Mouse (Mus musculus) MEL (cell line): ENCODE data around the gene Krt4. TPM values are rescaled to one million over a fixed set of nuclear protein-coding genes. Genes with fewer than 3 reads are reported as not detected.

Experiments used
- DNase-seq: peaks from one replicate; pipeline ENCODE4 v3.0.0; 2011; ENCODE audit warnings: low read depth, low spot score
- H3K27ac ChIP-seq: 2 replicates; pipeline ENCODE4 v1.5.1; 2012; ENCODE audit warnings: low read depth, mild to moderate bottlenecking, control low read depth, low read length, moderate library complexity; ENCODE audit not compliant: control insufficient read depth
- H3K27me3 ChIP-seq, 2 experiments: fragments of 150-350 bp in 1 of 2; sonication (generic) in 1 of 2; 2 replicates each; pipeline ENCODE4 v1.6.1; 2012; ENCODE audit warnings: low read length in 2 of 2, mild to moderate bottlenecking in 2 of 2, improper control_type of control experiment in 1 of 2, moderate library complexity in 1 of 2; ENCODE audit not compliant: insufficient read depth in 2 of 2, control insufficient read depth in 1 of 2
- H3K36me3 ChIP-seq, 2 experiments: 2 replicates each; pipeline ENCODE4 v1.6.1; 2012 to 2014; ENCODE audit warnings: low read length in 2 of 2, improper control_type of control experiment in 1 of 2, inconsistent platforms in 1 of 2, mild to moderate bottlenecking in 1 of 2; ENCODE audit not compliant: insufficient read depth in 2 of 2, control insufficient read depth in 1 of 2
- H3K4me1 ChIP-seq, 2 experiments: fragments of 150-350 bp in 1 of 2; sonication (generic) in 1 of 2; 2 replicates each; pipeline ENCODE4 v1.6.1; 2012; ENCODE audit warnings: low read length in 2 of 2, improper control_type of control experiment in 1 of 2, mild to moderate bottlenecking in 1 of 2; ENCODE audit not compliant: insufficient read depth in 2 of 2, control insufficient read depth in 1 of 2
- H3K4me3 ChIP-seq, 2 experiments: fragments of 150-350 bp in 1 of 2; sonication (generic) in 1 of 2; 2 replicates each; pipeline ENCODE4 v1.5.1; 2012; ENCODE audit warnings: low read depth in 2 of 2, low read length in 2 of 2, mild to moderate bottlenecking in 2 of 2, moderate library complexity in 2 of 2, control low read depth in 1 of 2, improper control_type of control experiment in 1 of 2; ENCODE audit not compliant: control insufficient read depth in 1 of 2, insufficient read depth in 1 of 2
- H3K79me2 ChIP-seq: 2 replicates; pipeline ENCODE4 v1.6.1; 2012; ENCODE audit warnings: mild to moderate bottlenecking, low read length, moderate library complexity; ENCODE audit not compliant: control insufficient read depth, poor library complexity, insufficient read depth
- H3K9ac ChIP-seq: 2 replicates; pipeline ENCODE4 v1.6.1; 2012; ENCODE audit warnings: low read depth, mild to moderate bottlenecking, control low read depth, low read length, moderate library complexity; ENCODE audit not compliant: control insufficient read depth, poor library complexity, severe bottlenecking
- H3K9me3 ChIP-seq: fragments of 150-350 bp; sonication (generic); replicated peaks from 2 replicates; pipeline ENCODE4 v1.6.1; 2012; ENCODE audit warnings: mild to moderate bottlenecking, low read length, improper control_type of control experiment, moderate library complexity; ENCODE audit not compliant: insufficient read depth
- BHLHE40 ChIP-seq: IDR thresholded peaks from 2 replicates; pipeline ENCODE4 v1.6.1; 2012; ENCODE audit warnings: low read depth, mild to moderate bottlenecking, inconsistent platforms, low read length, improper control_type of control experiment, borderline replicate concordance
- CHD2 ChIP-seq: IDR thresholded peaks from 2 replicates; pipeline ENCODE4 v1.6.1; 2011; ENCODE audit warnings: low read length, improper control_type of control experiment
- E2F4 ChIP-seq: IDR thresholded peaks from 2 replicates; pipeline ENCODE4 v1.6.1; 2011; ENCODE audit warnings: low read depth, low read length, improper control_type of control experiment, borderline replicate concordance
- ELF1 ChIP-seq: IDR thresholded peaks from 2 replicates; pipeline ENCODE4 v1.6.1; 2014; ENCODE audit warnings: low read depth, mild to moderate bottlenecking, inconsistent platforms, low read length, improper control_type of control experiment, moderate library complexity
- EP300 ChIP-seq, 2 experiments: IDR thresholded peaks; 2 replicates each; pipeline ENCODE4 v1.6.1; 2011; ENCODE audit warnings: improper control_type of control experiment in 2 of 2, low read length in 2 of 2, low read depth in 1 of 2, mild to moderate bottlenecking in 1 of 2
- ETS1 ChIP-seq: IDR thresholded peaks from 2 replicates; pipeline ENCODE4 v1.6.1; 2012; ENCODE audit warnings: low read depth, mild to moderate bottlenecking, inconsistent platforms, low read length, improper control_type of control experiment, moderate library complexity
- GABPA ChIP-seq: IDR thresholded peaks from 2 replicates; pipeline ENCODE4 v1.6.1; 2012; ENCODE audit warnings: low read depth, mild to moderate bottlenecking, inconsistent platforms, low read length, improper control_type of control experiment, moderate library complexity
- GATA1 ChIP-seq: IDR thresholded peaks from 2 replicates; pipeline ENCODE4 v1.6.1; 2011; ENCODE audit warnings: low read depth, low read length, improper control_type of control experiment
- JUND ChIP-seq: IDR thresholded peaks from 2 replicates; pipeline ENCODE4 v1.6.1; 2011; ENCODE audit warnings: low read depth, mild to moderate bottlenecking, improper control_type of control experiment, low read length
- MAX ChIP-seq: IDR thresholded peaks from 2 replicates; pipeline ENCODE4 v1.6.1; 2011; ENCODE audit warnings: low read length, improper control_type of control experiment
- MAZ ChIP-seq: IDR thresholded peaks from 2 replicates; pipeline ENCODE4 v1.6.1; 2012; ENCODE audit warnings: low read depth, mild to moderate bottlenecking, inconsistent platforms, low read length, improper control_type of control experiment
- MEF2A ChIP-seq: IDR thresholded peaks from 2 replicates; pipeline ENCODE4 v1.6.1; 2014; ENCODE audit warnings: low read depth, mild to moderate bottlenecking, inconsistent platforms, low read length, improper control_type of control experiment; ENCODE audit not compliant: poor library complexity, insufficient replicate concordance, severe bottlenecking; ENCODE audit errors: extremely low read depth
- NRF1 ChIP-seq: IDR thresholded peaks from 2 replicates; pipeline ENCODE4 v1.6.1; 2014; ENCODE audit warnings: low read depth, mild to moderate bottlenecking, inconsistent platforms, low read length, improper control_type of control experiment, moderate library complexity; ENCODE audit not compliant: poor library complexity, insufficient read depth, severe bottlenecking
- POLR2AphosphoS5 ChIP-seq: IDR thresholded peaks from 2 replicates; pipeline ENCODE4 v1.6.1; 2012; ENCODE audit warnings: low read depth, borderline replicate concordance, mild to moderate bottlenecking, inconsistent platforms, low read length, moderate library complexity, mixed read lengths
- RCOR1 ChIP-seq: IDR thresholded peaks from 2 replicates; pipeline ENCODE4 v1.6.1; 2012; ENCODE audit warnings: low read depth, mild to moderate bottlenecking, inconsistent platforms, low read length, improper control_type of control experiment
- TCF12 ChIP-seq: IDR thresholded peaks from 2 replicates; pipeline ENCODE4 v1.6.1; 2014; ENCODE audit warnings: low read depth, mild to moderate bottlenecking, inconsistent platforms, low read length, improper control_type of control experiment, moderate library complexity
- UBTF ChIP-seq: IDR thresholded peaks from 2 replicates; pipeline ENCODE4 v1.6.1; 2012; ENCODE audit warnings: low read depth, mild to moderate bottlenecking, inconsistent platforms, low read length, improper control_type of control experiment, moderate library complexity, borderline replicate concordance; ENCODE audit not compliant: insufficient read depth
- ZC3H11A ChIP-seq: IDR thresholded peaks from 2 replicates; pipeline ENCODE4 v1.6.1; 2012; ENCODE audit warnings: low read depth, mild to moderate bottlenecking, inconsistent platforms, low read length, improper control_type of control experiment
- ZKSCAN1 ChIP-seq: IDR thresholded peaks from 2 replicates; pipeline ENCODE4 v1.6.1; 2012; ENCODE audit warnings: low read depth, mild to moderate bottlenecking, inconsistent platforms, low read length, improper control_type of control experiment, moderate library complexity
- polyA plus RNA-seq, 2 experiments: library from polyadenylated mRNA; stranded (reverse) in 1 of 2; unstranded in 1 of 2; fragments of >175 nt in 1 of 2; fragments of >200 nt in 1 of 2; gene quantifications; 2 replicates each; pipeline versions ENCODE4 v1.2.1 to v1.2.4; 2012; ENCODE audit warnings: low replicate concordance in 2 of 2, low read depth in 1 of 2; ENCODE audit not compliant: insufficient read length in 2 of 2, insufficient read depth in 1 of 2, missing spikeins in 1 of 2
- total RNA-seq: library from RNA; depleted of rRNA; stranded (reverse); fragments of 300-350 nt; gene quantifications from 2 replicates; pipeline ENCODE4 v1.2.3, GENCODE M21; 2012

Krt4 gene
- total and polyA plus RNA-seq, 3 experiments: not detected

DNA sequence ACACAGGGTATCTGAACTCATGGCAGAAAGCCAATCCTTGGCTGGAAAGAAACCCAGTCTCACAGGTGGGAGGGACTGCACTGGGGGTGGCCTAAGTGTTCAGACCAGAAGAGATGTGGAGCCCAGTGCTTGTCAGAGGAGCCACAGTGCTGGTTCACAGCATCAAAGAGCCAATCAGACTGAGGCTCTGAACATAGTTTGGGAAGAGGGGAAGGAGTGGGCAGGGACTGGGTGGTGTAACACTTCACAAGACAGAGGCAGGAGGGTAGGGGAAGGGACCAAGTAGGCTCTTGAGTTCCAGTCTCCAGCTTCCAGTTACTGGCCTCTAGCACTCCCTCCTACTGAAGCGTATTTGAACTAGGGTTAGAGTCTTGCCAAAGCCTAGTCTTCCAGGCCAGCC lies 20.9 kb upstream of the Krt4 start:
- Histone ChIP-seq H3K4me3 (no peak overlapping the region), H3K36me3 (no peaks in the 10 kb centered on the region), H3K9me3 (no peaks in the 10 kb centered on the region), H3K79me2 (no peaks in the 10 kb centered on the region), H3K4me1 (no peaks in the 10 kb centered on the region), H3K27ac (no peak overlapping the region), H3K9ac (no peak overlapping the region), H3K27me3 (no peaks in the 10 kb centered on the region)
- no peak for DNase-seq
- TF ChIP-seq EP300 (IDR thresholded peaks at IDR 0.05; ENCODE audit: low read depth in 1 of 2, low read length in 2 of 2): no peak
- TF ChIP-seq UBTF: no peak

- no peak overlapping the region for H3K27ac ChIP-seq
- no peak for DNase-seq
- TF ChIP-seq GATA1 (0 out of 2 replicates have a peak, but pooled peaks have one; percentile 16), ETS1 (no peak)
- H3K4me1 ChIP-seq: no peaks in the 10 kb centered on the region
- no peaks in the 10 kb centered on the region for H3K9me3 ChIP-seq
- H3K9ac ChIP-seq: no peak overlapping the region
- H3K4me3 ChIP-seq: no peak overlapping the region
- H3K79me2 ChIP-seq: no peaks in the 10 kb centered on the region
- no peaks in the 10 kb centered on the region for H3K36me3 ChIP-seq
- H3K27me3 ChIP-seq: no peaks in the 10 kb centered on the region
Observed at GRCm38 (mm10) chr15:101941948-101942347, 17.4 kb upstream of the Krt4 start.

DNA sequence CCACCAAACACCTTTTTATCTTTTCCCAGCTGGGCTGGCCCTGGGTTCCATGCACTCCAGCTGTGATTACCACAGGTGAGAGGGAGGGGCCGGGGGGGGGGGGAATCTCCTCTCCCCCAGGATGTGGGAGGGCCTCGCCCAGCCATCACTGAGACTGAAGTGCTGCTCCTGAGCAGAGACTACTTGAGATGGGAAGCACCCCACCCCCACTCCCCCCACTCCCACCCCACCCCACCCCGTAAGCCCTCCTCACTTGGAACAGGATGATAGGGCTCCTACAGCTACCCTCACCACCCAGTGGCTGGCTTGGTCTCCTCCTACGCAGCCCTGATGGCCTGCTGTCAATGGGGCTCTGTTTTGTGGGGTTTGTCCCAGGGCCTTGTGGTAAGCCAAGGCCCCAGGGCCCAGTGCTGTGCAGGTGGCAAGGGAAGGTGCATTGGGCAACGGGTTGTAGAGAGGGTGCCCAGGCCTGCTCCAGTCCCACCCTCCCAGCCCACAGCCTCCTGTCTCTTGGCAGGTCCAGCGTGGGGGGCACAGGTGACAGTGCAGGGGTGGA lies 15.8 kb upstream of the Krt4 start, which contains the start of gene Krt79:
Gene Krt79, minus strand, starts transcription at position 51 of the 556 bp plus-strand sequence.
- Histone ChIP-seq H3K4me3 (no peak within 1 kb of the TSS), H3K27me3 (no peaks in the 10 kb centered on the region)
- no peak for DNase-seq

DNA sequence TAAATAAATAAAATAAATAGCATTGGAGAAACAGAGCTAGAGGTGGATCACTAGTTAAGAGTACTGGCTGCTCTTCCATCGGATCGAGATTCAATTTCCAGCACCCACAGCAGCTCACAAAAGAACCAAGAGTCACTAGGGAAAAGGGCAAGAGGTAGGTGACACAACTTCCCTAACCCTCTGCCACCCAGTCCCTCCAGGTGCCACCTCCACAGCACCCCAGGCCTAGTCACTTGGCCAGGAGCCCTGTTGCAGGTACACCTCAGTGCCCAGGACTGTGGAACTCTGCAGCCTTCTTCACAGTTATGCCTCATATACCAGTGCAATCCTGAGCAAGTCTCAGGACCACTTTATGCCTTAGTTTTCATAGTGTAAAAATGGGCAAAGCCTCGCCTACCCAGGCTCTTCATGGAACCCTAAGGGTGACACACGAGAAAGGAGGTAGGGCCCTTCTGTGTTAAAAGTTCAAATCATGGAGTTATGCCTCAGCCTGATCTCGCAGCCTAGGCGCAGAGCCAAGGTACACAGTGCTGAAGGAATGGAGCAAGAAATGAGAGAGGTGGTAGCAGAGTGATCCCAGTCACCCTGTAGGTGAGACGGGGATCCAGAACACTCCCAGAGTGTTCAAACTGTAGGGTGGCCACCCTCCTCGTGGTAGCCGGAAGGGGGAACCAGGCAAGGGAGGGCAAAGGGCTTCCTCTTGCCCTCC lies 14.2 kb upstream of the Krt4 start:
- no peak overlapping the region for H3K9ac ChIP-seq
- no peaks in the 10 kb centered on the region for H3K79me2 ChIP-seq
- H3K27me3 ChIP-seq: no peaks in the 10 kb centered on the region
- no peaks in the 10 kb centered on the region for H3K4me1 ChIP-seq
- no peaks in the 10 kb centered on the region for H3K9me3 ChIP-seq
- H3K4me3 ChIP-seq: no peak overlapping the region
- no peak overlapping the region for H3K27ac ChIP-seq
- no peak for DNase-seq
- H3K36me3 ChIP-seq: no peaks in the 10 kb centered on the region
- TF ChIP-seq UBTF: no peak
- TF ChIP-seq ELF1: no peak
- no peak for TF ChIP-seq MAZ
- no peak for TF ChIP-seq NRF1
- no peak for TF ChIP-seq GATA1
- no peak for TF ChIP-seq ZKSCAN1
- TF ChIP-seq MEF2A: no peak
- no peak for TF ChIP-seq JUND
- TF ChIP-seq EP300 (IDR thresholded peaks at IDR 0.05; ENCODE audit: low read depth in 1 of 2, low read length in 2 of 2): no peak
- TF ChIP-seq POLR2AphosphoS5: no peak
- no peak for TF ChIP-seq MAX
- no peak for TF ChIP-seq BHLHE40
- TF ChIP-seq CHD2: no peak
- TF ChIP-seq ZC3H11A: no peak
- TF ChIP-seq E2F4: no peak

More for the DNA sequence above, 15.8 kb upstream of the Krt4 start, which contains the start of gene Krt79:
- no peak within 1 kb of the TSS for H3K9ac ChIP-seq
- H3K9me3 ChIP-seq: no peaks in the 10 kb centered on the region
- H3K36me3 ChIP-seq: no peaks in the 10 kb centered on the region
- H3K79me2 ChIP-seq: no peaks in the 10 kb centered on the region
- no peaks in the 10 kb centered on the region for H3K4me1 ChIP-seq
- no peak for TF ChIP-seq TCF12
- TF ChIP-seq GABPA: no peak
- TF ChIP-seq RCOR1: no peak
- TF ChIP-seq, all 39 proteins: peak for 0
- no peak within 1 kb of the TSS for H3K27ac ChIP-seq
